Mouse (Mus musculus) CH12.LX (cell line): Measurements from ENCODE around the gene Hilpda. TPM values are rescaled to one million over a fixed set of nuclear protein-coding genes. Genes with fewer than 3 reads are reported as not detected.
A peak's percentile ranks its signal among the peaks of the same experiment; 100 is the strongest.

Source experiments
- DNase-seq: peaks from one replicate; pipeline ENCODE4 v3.0.0-alpha.2; 2013; ENCODE audit errors: extremely low read depth
- H3K27ac ChIP-seq: 2 replicates; pipeline ENCODE4 v1.5.1; 2012; ENCODE audit warnings: low read depth, mild to moderate bottlenecking, control low read depth, moderate library complexity; ENCODE audit not compliant: insufficient read depth
- H3K27me3 ChIP-seq: replicated peaks from 2 replicates; pipeline ENCODE3; 2012; ENCODE audit warnings: inconsistent platforms
- H3K36me3 ChIP-seq, 2 experiments: replicated peaks in 1 of 2; 2 replicates each; pipeline versions ENCODE3 to v1.6.1; 2012; ENCODE audit warnings: inconsistent platforms in 1 of 2, low read length in 1 of 2, mild to moderate bottlenecking in 1 of 2, mixed read lengths in 1 of 2, moderate library complexity in 1 of 2; ENCODE audit not compliant: control insufficient read depth in 1 of 2, insufficient read depth in 1 of 2
- H3K4me1 ChIP-seq, 2 experiments: 2 replicates each; pipeline ENCODE4 v1.6.1; 2012; ENCODE audit warnings: inconsistent platforms in 1 of 2, moderate library complexity in 1 of 2; ENCODE audit not compliant: insufficient read depth in 2 of 2, control insufficient read depth in 1 of 2
- H3K4me2 ChIP-seq: 2 replicates; pipeline ENCODE4 v1.6.1; 2012; ENCODE audit warnings: low read depth, mild to moderate bottlenecking, control low read depth; ENCODE audit not compliant: poor library complexity, insufficient read depth, severe bottlenecking
- H3K4me3 ChIP-seq, 3 experiments: fragments of 150-350 bp in 1 of 3; sonication (generic) in 1 of 3; replicated peaks in 1 of 3; 2 replicates each; pipeline versions ENCODE3 to v1.5.1; 2011 to 2012; ENCODE audit warnings: low read depth in 2 of 3, low read length in 2 of 3, mild to moderate bottlenecking in 2 of 3, moderate library complexity in 2 of 3, control low read depth in 1 of 3, improper control_type of control experiment in 1 of 3, inconsistent platforms in 1 of 3, mixed read lengths in 1 of 3; ENCODE audit not compliant: poor library complexity in 1 of 3
- H3K79me2 ChIP-seq: replicated peaks from 2 replicates; pipeline ENCODE4 v1.6.1; 2012; ENCODE audit warnings: mild to moderate bottlenecking, moderate library complexity; ENCODE audit not compliant: control insufficient read depth, poor library complexity, insufficient read depth, severe bottlenecking; ENCODE audit errors: extremely low read depth
- H3K9ac ChIP-seq: 2 replicates; pipeline ENCODE4 v1.6.1; 2012; ENCODE audit warnings: low read depth, mild to moderate bottlenecking, control low read depth, moderate library complexity; ENCODE audit not compliant: insufficient read depth
- H3K9me3 ChIP-seq: replicated peaks from 2 replicates; pipeline ENCODE3; 2012; ENCODE audit warnings: low read length, inconsistent platforms, mixed read lengths
- BHLHE40 ChIP-seq: IDR thresholded peaks from 2 replicates; pipeline ENCODE4 v1.6.1; 2011; ENCODE audit warnings: mild to moderate bottlenecking, low read depth, low read length, improper control_type of control experiment
- CHD1 ChIP-seq: IDR thresholded peaks from 2 replicates; pipeline ENCODE4 v1.6.1; 2012; ENCODE audit warnings: low read depth, low read length, improper control_type of control experiment, inconsistent platforms
- CHD2 ChIP-seq: IDR thresholded peaks from 2 replicates; pipeline ENCODE4 v1.6.1; 2011; ENCODE audit warnings: low read length, improper control_type of control experiment
- CTCF ChIP-seq, 2 experiments: IDR thresholded peaks in 1 of 2; conservative IDR thresholded peaks in 1 of 2; 2 replicates each; pipeline ENCODE4 v1.5.1; 2011 to 2012; ENCODE audit warnings: low read depth in 2 of 2, low read length in 2 of 2, improper control_type of control experiment in 1 of 2, inconsistent platforms in 1 of 2, mild to moderate bottlenecking in 1 of 2, moderate library complexity in 1 of 2
- E2F4 ChIP-seq: IDR thresholded peaks from 2 replicates; pipeline ENCODE4 v1.6.1; 2011; ENCODE audit warnings: low read depth, low read length, improper control_type of control experiment; ENCODE audit not compliant: insufficient replicate concordance
- ELF1 ChIP-seq: IDR thresholded peaks from 2 replicates; pipeline ENCODE4 v1.6.1; 2014; ENCODE audit warnings: low read depth, mild to moderate bottlenecking, inconsistent platforms, low read length, improper control_type of control experiment
- EP300 ChIP-seq: IDR thresholded peaks from 2 replicates; pipeline ENCODE4 v1.6.1; 2011; ENCODE audit warnings: low read length, improper control_type of control experiment
- ETS1 ChIP-seq: conservative IDR thresholded peaks from 2 replicates; pipeline ENCODE4 v1.6.1; 2012; ENCODE audit warnings: low read depth, mild to moderate bottlenecking, inconsistent platforms, low read length, improper control_type of control experiment, moderate library complexity
- GABPA ChIP-seq: IDR thresholded peaks from 2 replicates; pipeline ENCODE4 v1.6.1; 2012; ENCODE audit warnings: low read depth, low read length, improper control_type of control experiment, inconsistent platforms; ENCODE audit not compliant: insufficient replicate concordance
- HCFC1 ChIP-seq: IDR thresholded peaks from 2 replicates; pipeline ENCODE4 v1.6.1; 2012; ENCODE audit warnings: low read depth, mild to moderate bottlenecking, inconsistent platforms, low read length, improper control_type of control experiment
- IRF4 ChIP-seq: IDR thresholded peaks from 2 replicates; pipeline ENCODE4 v1.6.1; 2014; ENCODE audit warnings: low read depth, mild to moderate bottlenecking, inconsistent platforms, low read length, improper control_type of control experiment
- JUN ChIP-seq: IDR thresholded peaks from 2 replicates; pipeline ENCODE4 v1.6.1; 2011; ENCODE audit warnings: low read depth, mild to moderate bottlenecking, low read length, improper control_type of control experiment, moderate library complexity; ENCODE audit not compliant: insufficient read depth
- JUND ChIP-seq: conservative IDR thresholded peaks from 2 replicates; pipeline ENCODE4 v1.6.1; 2011; ENCODE audit warnings: low read depth, low read length, improper control_type of control experiment
- KAT2A ChIP-seq: IDR thresholded peaks from 2 replicates; pipeline ENCODE4 v1.6.1; 2012; ENCODE audit warnings: low read length, improper control_type of control experiment, inconsistent platforms; ENCODE audit not compliant: insufficient replicate concordance
- MAFK ChIP-seq: IDR thresholded peaks from 2 replicates; pipeline ENCODE4 v1.6.1; 2011; ENCODE audit warnings: low read length, improper control_type of control experiment; ENCODE audit not compliant: insufficient replicate concordance
- MAX ChIP-seq: IDR thresholded peaks from 2 replicates; pipeline ENCODE4 v1.6.1; 2011; ENCODE audit warnings: low read length, improper control_type of control experiment
- MAZ ChIP-seq: IDR thresholded peaks from 2 replicates; pipeline ENCODE4 v1.6.1; 2012; ENCODE audit warnings: low read depth, mild to moderate bottlenecking, inconsistent platforms, low read length, improper control_type of control experiment, moderate library complexity
- MEF2A ChIP-seq: IDR thresholded peaks from 2 replicates; pipeline ENCODE4 v1.6.1; 2014; ENCODE audit warnings: low read depth, mild to moderate bottlenecking, inconsistent platforms, low read length, improper control_type of control experiment, borderline replicate concordance
- MXI1 ChIP-seq: IDR thresholded peaks from 2 replicates; pipeline ENCODE4 v1.6.1; 2011; ENCODE audit warnings: mild to moderate bottlenecking, low read depth, low read length, improper control_type of control experiment
- MYC ChIP-seq: IDR thresholded peaks from 2 replicates; pipeline ENCODE4 v1.6.1; 2011; ENCODE audit warnings: low read depth, mild to moderate bottlenecking, improper control_type of control experiment, low read length
- NELFE ChIP-seq: IDR thresholded peaks from 2 replicates; pipeline ENCODE4 v1.6.1; 2011; ENCODE audit warnings: low read depth, low read length, improper control_type of control experiment
- NRF1 ChIP-seq: IDR thresholded peaks from 2 replicates; pipeline ENCODE4 v1.6.1; 2014; ENCODE audit warnings: low read depth, mild to moderate bottlenecking, inconsistent platforms, low read length, improper control_type of control experiment, moderate library complexity
- PAX5 ChIP-seq: IDR thresholded peaks from 2 replicates; pipeline ENCODE4 v1.6.1; 2012; ENCODE audit warnings: low read length, inconsistent platforms, mixed read lengths
- POLR2A ChIP-seq: IDR thresholded peaks from 2 replicates; pipeline ENCODE4 v1.6.1; 2011; ENCODE audit warnings: low read depth, mild to moderate bottlenecking, improper control_type of control experiment, low read length
- POLR2AphosphoS2 ChIP-seq: IDR thresholded peaks from 2 replicates; pipeline ENCODE4 v1.6.1; 2011; ENCODE audit warnings: low read depth, low read length, improper control_type of control experiment
- RAD21 ChIP-seq: IDR thresholded peaks from 2 replicates; pipeline ENCODE4 v1.6.1; 2011; ENCODE audit warnings: low read depth, mild to moderate bottlenecking, low read length, improper control_type of control experiment, moderate library complexity
- RCOR1 ChIP-seq: conservative IDR thresholded peaks from 2 replicates; pipeline ENCODE4 v1.6.1; 2012; ENCODE audit warnings: low read depth, mild to moderate bottlenecking, inconsistent platforms, low read length, improper control_type of control experiment
- SIN3A ChIP-seq: IDR thresholded peaks from 2 replicates; pipeline ENCODE4 v1.6.1; 2012; ENCODE audit warnings: low read length, improper control_type of control experiment, inconsistent platforms
- SMC3 ChIP-seq: IDR thresholded peaks from 2 replicates; pipeline ENCODE4 v1.6.1; 2011; ENCODE audit warnings: low read depth, low read length, improper control_type of control experiment
- TBP ChIP-seq: conservative IDR thresholded peaks from 2 replicates; pipeline ENCODE4 v1.6.1; 2011; ENCODE audit warnings: low read depth, low read length, improper control_type of control experiment
- TCF12 ChIP-seq: IDR thresholded peaks from 2 replicates; pipeline ENCODE4 v1.6.1; 2014; ENCODE audit warnings: low read depth, mild to moderate bottlenecking, inconsistent platforms, low read length, improper control_type of control experiment
- UBTF ChIP-seq: IDR thresholded peaks from 2 replicates; pipeline ENCODE4 v1.6.1; 2012; ENCODE audit warnings: low read depth, mild to moderate bottlenecking, inconsistent platforms, low read length, improper control_type of control experiment, moderate library complexity
- USF1 ChIP-seq: IDR thresholded peaks from 2 replicates; pipeline ENCODE4 v1.6.1; 2014; ENCODE audit warnings: low read depth, mild to moderate bottlenecking, inconsistent platforms, low read length, improper control_type of control experiment
- USF2 ChIP-seq: conservative IDR thresholded peaks from 2 replicates; pipeline ENCODE4 v1.6.1; 2011; ENCODE audit warnings: low read depth, low read length, improper control_type of control experiment
- ZC3H11A ChIP-seq: IDR thresholded peaks from 2 replicates; pipeline ENCODE4 v1.6.1; 2012; ENCODE audit warnings: low read depth, mild to moderate bottlenecking, inconsistent platforms, low read length, improper control_type of control experiment
- ZKSCAN1 ChIP-seq: IDR thresholded peaks from 2 replicates; pipeline ENCODE4 v1.6.1; 2012; ENCODE audit warnings: low read depth, inconsistent platforms, low read length, improper control_type of control experiment, borderline replicate concordance
- ZMIZ1 ChIP-seq: IDR thresholded peaks from 2 replicates; pipeline ENCODE4 v1.6.1; 2012; ENCODE audit warnings: low read depth, mild to moderate bottlenecking, inconsistent platforms, low read length, improper control_type of control experiment
- ZNF384 ChIP-seq: IDR thresholded peaks from 2 replicates; pipeline ENCODE4 v1.6.1; 2012; ENCODE audit warnings: low read depth, low read length, improper control_type of control experiment, inconsistent platforms
- dilution Hi-C: fragments of 300-500 bp; cut with MboI; formaldehyde crosslinking; loops from 2 replicates; pipeline ENCODE4 v1.14.3; 2020; ENCODE audit warnings: low sequenced_read_pairs; ENCODE audit not compliant: extremely low pct_unique_long_range_greater_than_20kb, extremely low pct_ligation_motif_present
- in situ Hi-C: fragments of 300-500 bp; cut with MboI; formaldehyde crosslinking; loops from 3 replicates; pipeline ENCODE4 v1.14.3; 2019; ENCODE audit warnings: low sequenced_read_pairs, low pct_ligation_motif_present, low pct_unique_long_range_greater_than_20kb, mixed read lengths
- polyA plus RNA-seq: library from polyadenylated mRNA; unstranded; fragments of >175 nt; gene quantifications from 2 replicates; pipeline ENCODE4 v1.2.1, GENCODE M21; 2012; ENCODE audit warnings: low read depth; ENCODE audit not compliant: insufficient read length
- total RNA-seq, 2 experiments: library from RNA; depleted of rRNA; stranded (reverse); fragments of 300-350 nt in 1 of 2; fragments of >200 nt in 1 of 2; gene quantifications; 2 replicates each; pipeline ENCODE4 v1.2.3; 2012 to 2014

Hilpda gene
- total and polyA plus RNA-seq, 3 experiments, result 11.1 to 52.3 (median 23.7) TPM

DNA sequence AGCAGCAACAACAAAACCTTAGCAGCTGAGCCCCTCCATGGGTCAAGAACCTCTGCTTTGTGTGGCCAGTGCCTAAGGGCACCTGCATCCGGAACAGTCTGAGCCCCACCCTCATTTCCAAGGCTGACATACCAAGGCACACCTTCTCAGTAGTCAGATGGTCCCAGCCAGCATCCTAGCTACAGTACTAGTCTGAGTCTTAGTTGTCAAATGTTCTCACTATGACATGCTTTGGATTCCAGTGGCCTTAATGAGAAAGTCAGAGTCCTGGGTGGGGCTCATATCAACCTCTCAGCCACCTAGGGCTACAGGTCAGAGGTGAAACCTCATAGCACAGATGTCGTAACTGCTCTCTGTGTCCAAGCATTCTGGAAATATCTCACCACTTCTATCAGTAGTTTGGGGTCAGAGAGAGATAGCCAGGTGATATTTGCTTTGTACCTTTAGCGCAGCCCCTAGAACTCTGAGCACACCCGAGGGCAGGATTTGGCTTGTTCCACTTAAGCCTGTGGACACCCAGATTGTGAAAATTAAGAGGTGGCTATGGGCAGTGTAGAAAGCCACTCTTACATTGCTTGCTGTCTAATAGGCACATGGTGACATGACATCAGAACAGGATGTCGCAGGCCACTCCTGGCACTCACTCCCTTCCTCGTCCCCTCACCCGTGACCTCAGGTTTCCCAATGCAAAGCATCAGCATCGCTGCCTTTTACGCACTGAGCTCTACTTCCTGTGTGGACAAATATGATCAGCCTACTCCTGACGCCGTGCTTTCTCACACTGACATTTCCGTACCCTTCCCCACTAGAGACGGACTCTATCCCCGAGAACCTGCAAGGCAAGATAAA lies 26.8 kb upstream of the Hilpda start:
- Histone ChIP-seq H3K79me2 (no peaks in the 10 kb centered on the region), H3K4me2 (peak overlapping the region; percentile 34; the same call in 1 of the 2 replicates), H3K9me3 (no peaks in the 10 kb centered on the region), H3K27ac (no peak overlapping the region), H3K36me3 (no peaks in the 10 kb centered on the region), H3K4me1 (peaks cover 21 to 30% of the 10 kb centered on the region in 2 experiments), H3K4me3 (peak overlapping the region in 1 of 3 experiments; percentile 13), H3K27me3 (peaks cover 3% of the 10 kb centered on the region), H3K9ac (no peak overlapping the region)
- in situ Hi-C loops (no loop called here), dilution Hi-C loops (no loop called here)
- peak; percentile 65 for DNase-seq
- TF ChIP-seq GABPA (no peak), TCF12 (0 out of 2 replicates have a peak, but pooled peaks have one; percentile 12), KAT2A (no peak), E2F4 (no peak), USF2 (no peak), JUND (no peak), POLR2A (no peak), SIN3A (no peak), NELFE (no peak), UBTF (no peak), ZKSCAN1 (no peak), ZMIZ1 (no peak), ZC3H11A (no peak), MXI1 (no peak), ELF1 (no peak), BHLHE40 (peak; percentile 80), CTCF (conservative IDR thresholded peaks at IDR 0.05 in 1 of 2, IDR thresholded peaks at IDR 0.05 in 1 of 2; ENCODE audit: low read depth in 2 of 2, low read length in 2 of 2) (no peak), EP300 (no peak), NRF1 (no peak), CHD2 (no peak), RCOR1 (no peak), SMC3 (no peak), CHD1 (no peak), ZNF384 (no peak), ETS1 (peak; percentile 70), POLR2AphosphoS2 (no peak), MYC (peak; percentile 60; the same call in 1 of the 2 replicates), MAX (peak; percentile 41; the same call in 1 of the 2 replicates), RAD21 (no peak), HCFC1 (peak; percentile 16; the same call in 1 of the 2 replicates), MAFK (no peak), MAZ (0 out of 2 replicates have a peak, but pooled peaks have one; percentile 17), PAX5 (no peak), USF1 (no peak), IRF4 (0 out of 2 replicates have a peak, but pooled peaks have one; percentile 14), JUN (no peak), MEF2A (no peak), TBP (no peak)
